Mouse (Mus musculus) urinary bladder, postnatal 14 days (tissue): ENCODE results near the gene Adam15.

ENCODE experiments used
- DNase-seq: peaks from one replicate; pipeline ENCODE4 v3.0.0; 2021; ENCODE audit warnings: low spot score

The Adam15 gene

GRCm38 (mm10) chr3:89351271-89351670, 1.5 kb upstream of the Adam15 start:
- DNase-seq, result no peak

GRCm38 (mm10) chr3:89348911-89349868, 606 bp downstream of the Adam15 start:
- peak; percentile 49 for DNase-seq

- DNase-seq, result no peak
These were observed 1.9 kb downstream of the Adam15 start for GRCm38 (mm10) chr3:89347916-89348315.

- DNase-seq, result no peak
These were observed 2.8 kb downstream of the Adam15 start for GRCm38 (mm10) chr3:89346815-89347540.

GRCm38 (mm10) chr3:89343279-89343678, 6.5 kb downstream of the Adam15 start:
- no peak for DNase-seq

- DNase-seq, result no peak
These were observed 8.0 kb downstream of the Adam15 start for GRCm38 (mm10) chr3:89341794-89342193.

GRCm38 (mm10) chr3:89340465-89340864, 9.3 kb downstream of the Adam15 start:
- DNase-seq, result peak; percentile 79

GRCm38 (mm10) chr3:89339416-89339815, 10.4 kb downstream of the Adam15 start:
- DNase-seq, result peak; percentile 70

GRCm38 (mm10) chr3:89337721-89338578, 11.8 kb downstream of the Adam15 start, which contains the start of gene Efna4:
Gene Efna4 (minus strand): TSS chr3:89338028.
- peak; percentile 61 for DNase-seq

- no peak for DNase-seq
These were observed 12.6 kb downstream of the Adam15 start for GRCm38 (mm10) chr3:89337062-89337720.

- no peak for DNase-seq
These were observed 13.3 kb downstream of the Adam15 start for GRCm38 (mm10) chr3:89336529-89336928.

GRCm38 (mm10) chr3:89333053-89333452, 16.7 kb downstream of the Adam15 start:
- no peak for DNase-seq

- no peak for DNase-seq
These were observed 17.3 kb downstream of the Adam15 start for GRCm38 (mm10) chr3:89332476-89332875.

- no peak for DNase-seq
These were observed 17.8 kb downstream of the Adam15 start for GRCm38 (mm10) chr3:89332013-89332412.

- no peak for DNase-seq
These were observed 18.2 kb downstream of the Adam15 start for GRCm38 (mm10) chr3:89331561-89331960.

- DNase-seq, result no peak
These were observed 18.8 kb downstream of the Adam15 start for GRCm38 (mm10) chr3:89330948-89331347.

- DNase-seq, result no peak
These were observed 19.4 kb downstream of the Adam15 start for GRCm38 (mm10) chr3:89330346-89330745.

GRCm38 (mm10) chr3:89328623-89329022, 21.2 kb downstream of the Adam15 start:
- no peak for DNase-seq

GRCm38 (mm10) chr3:89327371-89327870, 22.4 kb downstream of the Adam15 start:
- DNase-seq, result no peak

GRCm38 (mm10) chr3:89325882-89326281, 23.9 kb downstream of the Adam15 start:
- DNase-seq, result no peak

GRCm38 (mm10) chr3:89322514-89323165, 27.2 kb downstream of the Adam15 start, which contains the start of gene Efna3:
Gene Efna3 (minus strand): TSS chr3:89322965.
- peak; percentile 76 for DNase-seq
